Mouse (Mus musculus): ENCODE data around the gene Olfr420.

Olfr420 gene

DNA sequence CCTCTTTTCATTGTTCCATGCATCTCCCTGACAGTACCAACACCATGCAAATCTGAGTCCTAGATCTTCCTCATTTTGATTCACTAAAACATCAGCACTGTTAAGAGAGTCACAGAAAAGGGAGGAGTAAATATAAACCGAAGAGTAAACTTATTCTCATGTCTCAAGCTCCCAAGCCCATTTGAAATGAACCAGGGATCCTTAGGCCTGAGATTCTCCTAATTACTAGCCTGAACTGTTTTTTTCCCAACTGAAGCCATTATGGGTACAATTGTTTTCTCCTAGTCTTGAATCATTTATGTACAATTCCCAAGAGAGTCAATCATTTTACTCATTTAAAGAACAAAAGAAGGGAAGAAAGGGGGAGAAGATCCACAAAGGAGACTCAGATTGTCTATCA, at the start of gene Olfr420:
Gene Olfr420 (plus strand): TSS at position 301 of the 400 bp plus-strand sequence.
- no peak for DNase-seq (ENCODE audit: low read depth, low spot score)

DNA sequence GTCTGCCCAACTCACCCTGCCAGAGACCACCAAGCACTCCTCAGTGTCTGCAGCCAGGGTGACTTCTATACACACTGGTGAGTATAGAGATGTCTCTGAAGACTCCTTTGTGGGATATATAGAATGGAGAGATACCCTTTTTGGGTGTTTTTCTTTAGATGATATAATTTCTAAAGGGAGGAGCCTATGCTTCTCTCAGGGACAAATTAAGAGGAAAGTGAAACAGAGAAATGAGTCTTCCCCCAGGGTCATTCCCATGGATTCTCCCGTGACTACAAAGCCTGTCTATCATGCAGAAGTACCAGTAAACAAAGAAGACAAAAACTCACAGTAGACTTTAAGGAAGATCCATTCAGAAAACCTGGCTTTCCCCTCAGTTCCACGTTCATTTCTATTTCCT, 34.4 kb upstream of the Olfr420 start, which contains the start of gene Olfr231:
Gene Olfr231 (minus strand): TSS at position 101 of the 400 bp plus-strand sequence.
- DNase-seq (ENCODE audit: low read depth, low spot score) = no peak

DNA sequence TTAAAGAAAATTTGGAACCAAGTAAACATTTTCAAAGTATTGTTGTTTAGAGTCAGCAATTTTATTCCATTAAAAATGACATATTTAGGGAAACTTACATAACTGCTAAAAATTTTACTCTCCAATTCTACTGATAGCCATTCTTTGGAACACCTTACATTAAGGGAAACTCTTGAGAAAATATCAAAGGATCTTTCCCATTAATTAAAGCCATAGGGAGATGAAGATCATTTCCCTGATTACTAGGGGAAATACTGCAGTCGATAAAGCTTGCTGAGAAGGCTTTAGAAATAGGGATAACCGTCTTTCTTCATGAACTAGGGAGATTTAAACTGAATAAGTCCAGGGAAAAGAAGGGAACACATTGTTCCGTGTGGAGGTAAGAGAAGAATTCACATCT, 24.2 kb upstream of the Olfr420 start, which contains the start of gene Olfr424:
Gene Olfr424 (plus strand): TSS at position 301 of the 400 bp plus-strand sequence.
- DNase-seq (ENCODE audit: low read depth, low spot score) = no peak

DNA sequence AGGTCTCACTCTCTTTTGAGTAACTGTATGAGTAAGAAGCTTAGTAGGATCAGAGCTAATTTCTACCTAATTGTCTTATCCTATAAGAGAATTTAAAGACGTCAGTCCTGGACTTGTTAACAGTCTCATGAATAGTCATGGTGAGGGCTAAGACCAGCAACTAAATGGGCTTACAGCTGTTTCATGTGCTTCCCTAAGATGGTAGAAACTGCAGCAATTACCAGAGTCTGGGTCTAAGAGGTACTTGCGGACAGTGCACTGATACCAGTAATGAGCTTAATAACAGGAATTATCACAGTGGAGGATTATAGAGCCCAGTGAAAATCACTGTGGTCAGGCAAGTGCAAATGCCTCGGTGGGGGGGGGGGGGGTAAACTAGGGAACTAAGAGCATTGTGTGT, 23.4 kb upstream of the Olfr420 start:
- DNase-seq (ENCODE audit: low read depth, low spot score) = no peak

DNA sequence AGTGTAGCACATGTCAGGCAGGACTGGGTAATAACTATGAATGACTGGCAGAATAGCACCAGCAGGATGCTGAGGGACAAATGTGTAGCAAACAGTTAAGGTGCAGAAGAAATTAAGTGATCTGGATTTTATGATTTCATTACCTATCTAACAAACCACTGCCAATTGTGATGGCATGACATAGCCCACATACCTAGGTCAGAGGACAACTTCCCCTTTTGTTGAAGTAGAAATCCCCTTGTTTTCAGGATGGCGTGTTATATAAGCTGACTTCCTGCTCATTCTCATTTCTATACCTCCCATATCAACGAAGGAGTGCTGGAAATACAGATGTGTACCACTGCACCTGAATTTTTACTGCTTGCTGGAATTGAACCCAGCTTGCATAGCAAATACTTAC, 14.0 kb upstream of the Olfr420 start:
- no peak for DNase-seq (ENCODE audit: low read depth, low spot score)

DNA sequence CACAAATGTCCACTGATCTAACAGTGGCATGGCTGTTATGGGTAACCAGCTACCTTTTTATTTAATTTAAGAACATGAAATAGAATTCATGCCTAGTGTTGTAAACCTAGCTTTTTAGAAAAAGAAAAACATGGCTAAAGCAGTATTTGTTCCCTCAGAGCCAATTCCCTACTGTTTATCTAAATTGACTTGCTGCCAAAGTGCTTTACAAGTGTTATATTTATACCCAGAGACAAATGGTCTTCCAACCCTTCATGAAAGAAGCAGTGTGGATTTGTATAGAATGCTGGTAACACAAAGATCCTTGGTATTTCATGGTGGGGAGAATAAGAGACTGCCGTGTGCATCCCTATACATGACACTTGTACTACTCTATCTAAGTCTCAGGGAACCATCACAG, 8.7 kb upstream of the Olfr420 start:
- DNase-seq (ENCODE audit: low read depth, low spot score) = no peak

DNA sequence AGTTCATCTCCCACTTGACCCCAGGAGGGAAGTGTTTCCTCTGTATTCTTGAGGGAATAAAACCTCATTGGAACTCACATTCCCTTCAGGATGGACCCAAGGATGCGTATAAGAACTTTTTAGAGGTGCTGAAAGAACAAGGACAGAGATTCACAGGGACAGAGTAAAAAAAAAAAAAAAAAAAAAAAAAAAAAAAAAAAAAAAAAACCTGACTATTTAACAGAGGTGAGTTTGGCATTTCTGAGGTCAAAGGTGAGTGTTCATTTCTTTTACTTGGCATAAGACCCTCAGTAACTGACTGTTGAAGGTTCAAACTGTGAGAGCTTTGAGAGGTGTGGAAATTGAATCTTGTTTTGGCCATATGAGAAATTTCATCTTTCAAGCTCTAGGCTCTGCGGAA, 6.1 kb upstream of the Olfr420 start:
- no peak for DNase-seq (ENCODE audit: low read depth, low spot score)

DNA sequence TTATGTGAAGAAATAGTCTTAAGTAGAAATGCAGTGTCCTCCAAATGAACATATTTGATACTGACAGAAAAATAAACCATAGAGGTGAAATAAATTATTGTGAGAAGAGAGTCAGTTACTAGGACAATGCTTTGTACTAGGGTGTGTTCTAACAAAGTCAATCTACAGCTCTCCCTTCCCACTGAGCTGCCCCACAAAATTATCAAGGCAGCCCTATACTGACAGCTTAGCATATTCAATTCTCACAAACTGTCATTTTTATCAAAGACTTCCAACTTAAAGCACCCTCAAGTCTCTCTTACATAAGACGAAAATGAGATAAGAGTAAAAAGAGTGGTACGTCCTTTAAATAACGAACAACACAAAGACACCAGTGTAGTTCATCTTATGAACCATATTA, 2.2 kb downstream of the Olfr420 start:
- DNase-seq (ENCODE audit: low read depth, low spot score) = no peak

DNA sequence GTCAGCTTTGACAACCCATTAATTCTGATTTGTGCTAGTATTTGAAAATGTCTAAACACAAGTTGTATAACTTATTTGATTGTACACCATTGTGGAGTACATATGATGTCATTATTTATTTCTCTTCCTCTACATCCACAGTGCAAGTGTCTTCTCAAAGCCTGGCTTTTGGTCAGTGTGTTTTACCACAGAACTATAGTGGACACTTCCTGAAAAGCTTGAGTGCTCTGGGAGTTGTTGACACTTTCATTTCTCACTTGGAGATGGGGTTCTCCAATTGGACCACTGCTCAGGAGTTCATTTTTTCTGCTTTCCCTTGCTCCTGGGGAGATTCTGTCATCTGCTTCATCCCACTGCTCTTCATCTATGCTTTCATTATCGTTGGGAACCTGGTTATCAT, 3.1 kb downstream of the Olfr420 start:
- no peak for DNase-seq (ENCODE audit: low read depth, low spot score)

DNA sequence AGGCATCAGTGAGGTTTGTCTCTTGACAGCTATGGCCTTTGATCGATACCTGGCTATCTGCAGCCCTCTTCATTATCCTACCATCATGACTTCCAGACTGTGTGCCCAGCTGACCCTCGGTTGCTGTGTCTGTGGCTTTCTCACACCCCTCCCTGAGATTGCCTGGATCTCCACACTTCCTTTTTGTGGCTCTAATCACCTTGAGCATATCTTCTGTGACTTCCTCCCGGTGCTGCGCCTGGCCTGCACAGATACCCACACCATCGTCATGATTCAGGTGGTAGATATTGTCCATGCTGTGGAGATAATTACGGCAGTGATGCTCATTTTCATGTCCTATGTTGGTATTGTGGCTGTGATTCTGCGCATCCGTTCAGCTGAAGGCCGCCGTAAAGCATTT, 3.7 kb downstream of the Olfr420 start:
- no peak for DNase-seq (ENCODE audit: low read depth, low spot score)

DNA sequence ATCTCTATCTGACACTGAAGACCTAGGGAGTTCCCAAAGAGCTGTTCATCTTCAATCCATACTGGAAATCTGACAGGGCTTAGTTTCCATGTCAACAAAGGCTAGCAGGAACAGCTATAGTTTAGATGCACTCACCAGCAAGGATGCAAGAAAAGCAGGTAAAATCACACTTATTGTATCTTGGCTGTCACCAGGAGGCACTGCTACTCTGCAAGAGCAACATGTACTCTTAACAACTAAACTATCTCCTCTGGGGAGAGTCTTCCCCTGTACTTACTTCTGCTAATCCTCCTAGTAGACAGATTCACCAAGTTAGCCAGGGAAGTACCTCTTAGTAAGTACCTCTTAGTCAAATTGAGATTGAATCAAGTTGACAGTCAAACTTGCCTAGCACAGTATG, 13.6 kb downstream of the Olfr420 start:
- peak; percentile 72 for DNase-seq (ENCODE audit: low read depth, low spot score)

DNA sequence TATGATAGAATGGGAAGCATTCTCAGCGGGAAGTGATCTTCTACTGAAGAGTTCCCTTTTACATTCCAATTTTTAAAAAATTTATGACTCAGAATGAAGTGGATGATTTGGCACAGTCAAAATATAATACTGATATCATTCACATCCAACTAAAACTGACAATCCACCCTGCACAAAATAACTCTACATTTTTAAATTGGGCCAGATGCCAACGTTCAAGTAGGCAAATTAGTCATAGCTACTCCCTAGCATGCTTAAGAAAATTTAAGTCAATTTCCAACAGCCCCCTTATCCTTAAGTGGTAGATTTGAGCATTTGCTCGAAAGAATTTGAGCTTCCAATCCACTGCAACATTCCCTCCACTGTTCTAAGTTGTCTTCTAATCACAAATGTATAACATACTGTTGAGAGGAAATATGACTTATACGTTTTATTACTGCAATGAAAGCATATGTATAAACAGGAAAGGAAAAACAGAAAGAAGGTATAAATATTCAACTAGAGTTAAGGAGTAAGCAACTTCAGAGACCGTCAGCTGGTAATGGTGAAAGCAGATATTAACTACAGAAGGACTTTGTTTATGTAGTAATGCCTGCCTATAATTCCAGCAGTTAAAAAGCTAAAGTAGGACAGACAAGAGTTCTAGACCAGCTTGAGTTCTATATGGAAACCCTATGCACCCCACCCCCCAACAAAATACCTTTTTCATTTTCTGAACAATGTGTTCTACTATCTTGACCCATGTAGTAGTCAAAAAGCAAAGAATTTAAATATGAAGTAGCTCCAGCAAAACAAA, 15.5 kb downstream of the Olfr420 start:
- DNase-seq (ENCODE audit: low read depth, low spot score) = no peak

DNA sequence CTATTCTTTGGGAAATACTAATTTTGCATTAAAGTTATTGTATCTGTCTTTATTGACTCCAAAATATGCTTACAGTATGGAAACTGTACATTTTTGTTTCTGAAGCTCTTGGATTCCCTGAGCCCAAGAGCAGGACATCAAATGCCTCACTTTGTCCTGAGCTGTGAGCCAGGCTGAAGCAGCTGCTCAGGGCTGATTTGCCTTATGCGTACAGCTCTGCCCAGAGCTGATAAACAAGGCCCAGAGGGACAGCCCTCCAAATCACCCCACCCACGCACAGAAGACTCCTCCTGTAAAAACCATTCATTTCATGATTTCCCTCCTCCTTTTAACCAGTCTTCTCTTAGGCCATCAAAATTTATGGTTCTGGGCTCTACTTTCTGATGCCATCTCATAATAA, 16.1 kb downstream of the Olfr420 start:
- DNase-seq (ENCODE audit: low read depth, low spot score) = no peak

DNA sequence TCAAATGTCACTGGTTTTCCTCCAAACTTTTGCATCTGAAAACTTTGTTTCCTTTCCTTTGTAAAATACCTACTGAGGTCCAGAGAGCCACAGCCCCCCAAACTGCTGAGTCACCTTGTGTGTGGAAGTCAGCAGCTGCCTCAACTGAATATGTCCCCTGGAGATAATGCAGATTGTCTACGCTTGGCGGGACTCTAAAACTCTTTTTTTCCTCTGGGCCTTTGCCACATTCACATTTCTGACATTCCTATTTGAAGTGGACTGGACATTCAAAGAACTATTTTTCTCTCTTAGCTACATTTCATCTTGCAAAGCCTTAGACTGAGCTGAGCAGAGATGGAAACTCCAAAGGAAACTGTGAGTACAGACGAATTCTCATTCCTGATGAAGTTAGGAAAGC, 17.2 kb downstream of the Olfr420 start, which contains the start of gene Spta1:
Gene Spta1 (plus strand): TSS at position 172 of the 400 bp plus-strand sequence.
- DNase-seq (ENCODE audit: low read depth, low spot score) = peak; percentile 60

DNA sequence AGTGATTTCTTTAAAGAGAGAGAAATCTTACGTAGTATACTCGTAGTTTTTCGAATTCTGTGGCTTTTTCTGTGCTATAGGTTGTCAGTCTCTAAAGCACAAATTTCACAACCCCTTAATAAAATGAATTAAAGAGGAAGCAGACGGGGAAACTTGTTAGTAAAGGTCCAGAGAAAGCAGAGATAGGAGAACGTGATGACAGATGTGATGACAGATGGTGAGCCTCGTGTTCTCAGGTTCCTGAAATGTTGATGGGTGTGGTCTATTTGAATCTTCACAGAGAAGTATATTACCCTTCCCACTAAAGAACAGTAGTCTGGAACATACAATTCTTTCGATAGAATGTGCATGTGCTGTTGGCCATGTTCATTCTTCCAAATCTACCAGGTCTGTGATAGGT, 49.3 kb downstream of the Olfr420 start:
- no peak for DNase-seq (ENCODE audit: low read depth, low spot score)

Measured in ZHBTc4 (cell line).